Mouse (Mus musculus): ENCODE data around the gene Nhej1.

The Nhej1 gene

GRCm38 (mm10) chr1:75124346-75125321 is at the start of gene Nhej1:
Nhej1 (minus strand) TSS chr1:75125200.
- DNase-seq (ENCODE audit: low spot score in 2 of 2), result peak; percentile 92 to 93

GRCm38 (mm10) chr1:75168472-75169464 is 43.8 kb upstream of the Nhej1 start, which contains the start of gene Zfand2b:
Zfand2b (plus strand) TSS chr1:75168646.
- peak; percentile 97 for DNase-seq (ENCODE audit: low spot score in 2 of 2)

GRCm38 (mm10) chr1:75168093-75168471 is 43.1 kb upstream of the Nhej1 start:
- DNase-seq (ENCODE audit: low spot score in 2 of 2), result no peak

- no peak for DNase-seq (ENCODE audit: low spot score in 2 of 2)
Measured at GRCm38 (mm10) chr1:75160256-75160617, 35.2 kb upstream of the Nhej1 start.

GRCm38 (mm10) chr1:75159540-75160255 is 34.7 kb upstream of the Nhej1 start:
- DNase-seq (ENCODE audit: low spot score in 2 of 2), result no peak

GRCm38 (mm10) chr1:75158990-75159389 is 34.0 kb upstream of the Nhej1 start:
- DNase-seq (ENCODE audit: low spot score in 2 of 2), result no peak

GRCm38 (mm10) chr1:75155837-75156236 is 30.8 kb upstream of the Nhej1 start:
- DNase-seq (ENCODE audit: low spot score in 2 of 2), result no peak

GRCm38 (mm10) chr1:75148727-75149126 is 23.7 kb upstream of the Nhej1 start:
- DNase-seq (ENCODE audit: low spot score in 2 of 2), result no peak

- DNase-seq (ENCODE audit: low spot score in 2 of 2), result no peak
Measured at GRCm38 (mm10) chr1:75147411-75148135, 22.6 kb upstream of the Nhej1 start.

- DNase-seq (ENCODE audit: low spot score in 2 of 2), result no peak
Measured at GRCm38 (mm10) chr1:75145589-75145988, 20.6 kb upstream of the Nhej1 start.

- DNase-seq (ENCODE audit: low spot score in 2 of 2), result peak; percentile 93 to 96
Measured at GRCm38 (mm10) chr1:75142301-75143261, 17.6 kb upstream of the Nhej1 start, which contains the start of the genes Cnppd1 and Retreg2. Cnppd1 (minus strand) TSS chr1:75142711. Retreg2 (plus strand) TSS chr1:75142778.

GRCm38 (mm10) chr1:75141486-75142190 is 16.6 kb upstream of the Nhej1 start:
- peak; percentile 68 to 69 for DNase-seq (ENCODE audit: low spot score in 2 of 2)

GRCm38 (mm10) chr1:75140601-75141190 is 15.7 kb upstream of the Nhej1 start:
- no peak for DNase-seq (ENCODE audit: low spot score in 2 of 2)

- no peak for DNase-seq (ENCODE audit: low spot score in 2 of 2)
Measured at GRCm38 (mm10) chr1:75138448-75138847, 13.4 kb upstream of the Nhej1 start.

GRCm38 (mm10) chr1:75136730-75137129 is 11.7 kb upstream of the Nhej1 start:
- no peak for DNase-seq (ENCODE audit: low spot score in 2 of 2)

GRCm38 (mm10) chr1:75136293-75136692 is 11.3 kb upstream of the Nhej1 start:
- DNase-seq (ENCODE audit: low spot score in 2 of 2), result no peak

- DNase-seq (ENCODE audit: low spot score in 2 of 2), result no peak
Measured at GRCm38 (mm10) chr1:75133421-75134207, 8.6 kb upstream of the Nhej1 start, which contains the start of gene Slc23a3. Slc23a3 (minus strand) TSS chr1:75133890.

All from natural killer cell, adult 2 months (primary cell).